Mouse (Mus musculus): ENCODE measurements around the gene Hoxa10. TPM values are rescaled to one million over a fixed set of nuclear protein-coding genes. Genes with fewer than 3 reads are reported as not detected.
A peak's percentile ranks its signal among the peaks of the same experiment; 100 is the strongest.

The Hoxa10 gene
- polyA plus RNA-seq, 1 experiment from 2014 or later, result not detected

- WGBS (ENCODE audit: missing documents), result 42% methylated on average over 13 of the region's 13 CpGs
- Histone ChIP-seq H3K4me3 (ENCODE audit: inconsistent target) (no peak overlapping the region), H3K79me2 (ENCODE audit: inconsistent target) (no peaks in the 10 kb centered on the region), H3K36me3 (ENCODE audit: inconsistent target) (no peaks in the 10 kb centered on the region), H3K27ac (no peak overlapping the region)
Measured at GRCm38 (mm10) chr6:52222729-52223128, 17.9 kb downstream of the Hoxa10 start.

DNA sequence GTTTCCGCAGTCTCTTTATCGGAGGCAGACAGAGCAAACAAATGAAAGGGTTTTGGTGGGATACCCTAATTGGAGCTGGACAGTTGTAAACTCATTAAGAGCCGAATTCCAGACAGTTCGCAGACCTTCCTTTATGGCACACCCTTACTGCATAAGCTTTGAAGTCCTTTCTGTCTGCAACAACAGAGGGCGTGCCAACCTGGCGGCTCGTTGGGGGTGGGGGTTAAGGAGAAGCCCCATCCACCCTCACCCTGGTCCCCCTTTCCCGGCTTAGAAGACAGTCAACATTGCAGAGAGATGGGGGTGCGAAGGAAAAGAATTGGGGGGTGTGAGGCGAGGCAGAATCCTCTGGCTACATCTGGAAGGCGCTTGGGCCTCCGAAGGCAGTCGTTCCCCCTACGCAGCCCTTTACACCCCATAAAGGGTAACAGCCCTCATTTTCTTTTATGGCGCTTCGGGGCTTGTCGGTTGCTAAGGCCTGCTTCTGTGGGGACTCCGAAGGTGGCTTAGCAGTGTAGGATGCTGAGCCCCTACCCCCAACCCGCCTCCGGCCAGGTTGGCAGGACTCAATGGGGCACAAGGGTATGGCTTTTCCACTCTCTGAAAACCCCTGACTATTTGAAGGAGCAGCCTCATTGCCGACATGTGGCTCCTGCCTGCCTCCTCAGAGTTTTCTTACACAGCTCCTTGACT, 18.5 kb downstream of the Hoxa10 start:
- no peak overlapping the region; the same call in 1 of the 2 replicates for H3K4me3 ChIP-seq (ENCODE audit: inconsistent target)
- no peaks in the 10 kb centered on the region for H3K79me2 ChIP-seq (ENCODE audit: inconsistent target)
- H3K36me3 ChIP-seq (ENCODE audit: inconsistent target), result no peaks in the 10 kb centered on the region
- 20% methylated on average over 21 of the region's 21 CpGs for WGBS (ENCODE audit: missing documents)
- no peak overlapping the region for H3K27ac ChIP-seq

GRCm38 (mm10) chr6:52221337-52221992, 19.2 kb downstream of the Hoxa10 start, which contains the start of gene Hoxa7:
Gene Hoxa7 (minus strand): TSS chr6:52221854.
- peak within 1 kb of the TSS; percentile 26 for H3K4me3 ChIP-seq (ENCODE audit: inconsistent target)
- H3K79me2 ChIP-seq (ENCODE audit: inconsistent target), result no peaks in the 10 kb centered on the region
- 1% methylated on average over 46 of the region's 46 CpGs for WGBS (ENCODE audit: missing documents)
- H3K27ac ChIP-seq, result no peak within 1 kb of the TSS
- no peaks in the 10 kb centered on the region for H3K36me3 ChIP-seq (ENCODE audit: inconsistent target)

DNA sequence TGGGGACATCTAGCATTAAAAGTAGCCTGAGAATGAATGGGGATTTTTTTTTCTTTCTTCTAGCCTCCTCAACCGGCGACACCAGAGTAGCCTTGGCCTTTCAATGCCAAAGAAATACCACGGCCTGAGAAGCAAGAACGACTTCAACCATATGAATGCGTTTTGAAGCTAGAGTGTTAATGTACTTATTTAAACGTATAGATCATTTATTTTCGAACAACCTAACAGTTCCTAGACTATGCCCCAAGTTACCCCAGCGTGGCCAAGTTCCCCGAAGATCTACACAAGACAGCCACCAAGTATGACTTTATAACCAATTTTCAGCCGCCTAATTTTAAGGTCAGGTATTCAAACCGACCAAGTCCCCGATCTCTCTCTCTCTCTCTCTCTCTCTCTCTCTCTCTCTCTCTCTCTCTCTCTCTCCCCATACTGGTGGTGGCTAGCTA, 19.8 kb downstream of the Hoxa10 start:
- Histone ChIP-seq H3K36me3 (ENCODE audit: inconsistent target) (no peaks in the 10 kb centered on the region), H3K27ac (no peak overlapping the region), H3K4me3 (ENCODE audit: inconsistent target) (peak overlapping the region; percentile 26; the same call in 1 of the 2 replicates), H3K79me2 (ENCODE audit: inconsistent target) (no peaks in the 10 kb centered on the region)
- WGBS (ENCODE audit: missing documents), result 15% methylated on average over 12 of the region's 12 CpGs

GRCm38 (mm10) chr6:52220003-52220864, 20.4 kb downstream of the Hoxa10 start:
- H3K4me3 ChIP-seq (ENCODE audit: inconsistent target), result no peak overlapping the region
- WGBS (ENCODE audit: missing documents), result 56% methylated on average over 32 of the region's 32 CpGs
- H3K27ac ChIP-seq, result no peak overlapping the region
- H3K79me2 ChIP-seq (ENCODE audit: inconsistent target), result no peaks in the 10 kb centered on the region
- H3K36me3 ChIP-seq (ENCODE audit: inconsistent target), result no peaks in the 10 kb centered on the region

DNA sequence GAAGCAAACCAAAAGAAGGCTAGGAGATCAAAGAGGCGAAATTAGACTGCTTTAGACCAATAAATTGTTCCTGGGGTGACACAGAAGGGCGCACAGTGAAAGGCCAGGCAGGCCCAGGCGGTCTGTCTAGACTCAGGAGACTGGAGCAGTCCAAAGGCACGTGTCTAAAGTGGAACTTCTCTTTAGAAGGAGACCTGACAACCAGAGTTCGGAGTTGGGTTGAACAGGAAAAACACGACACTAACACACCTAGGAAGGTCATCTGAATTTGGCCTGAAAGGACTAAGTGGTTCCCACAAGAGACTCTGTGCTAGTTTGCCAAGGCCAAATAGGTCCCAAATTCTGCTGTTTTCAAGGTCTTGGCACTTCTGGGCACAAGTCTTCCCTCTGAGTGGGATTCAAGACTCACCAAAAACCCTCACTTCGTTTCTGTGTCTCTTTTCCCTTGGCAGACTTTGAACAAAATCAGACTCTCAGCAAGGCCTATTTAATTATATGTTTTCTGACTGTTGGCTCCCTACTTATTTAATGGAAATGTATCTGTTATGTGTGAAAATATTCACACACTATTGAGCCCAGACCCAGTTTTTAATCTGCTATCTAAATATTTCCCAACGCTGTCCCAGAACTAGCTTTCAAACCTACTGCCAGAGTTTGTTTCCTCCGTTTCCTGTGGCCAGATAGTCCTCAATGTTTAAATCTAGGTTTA, 21.3 kb downstream of the Hoxa10 start:
- no peaks in the 10 kb centered on the region for H3K36me3 ChIP-seq (ENCODE audit: inconsistent target)
- no peaks in the 10 kb centered on the region for H3K79me2 ChIP-seq (ENCODE audit: inconsistent target)
- no peak overlapping the region for H3K4me3 ChIP-seq (ENCODE audit: inconsistent target)
- H3K27ac ChIP-seq, result no peak overlapping the region
- WGBS (ENCODE audit: missing documents), result 83% methylated on average over 9 of the region's 9 CpGs

GRCm38 (mm10) chr6:52218643-52219215, 21.9 kb downstream of the Hoxa10 start:
- 49% methylated on average over 14 of the region's 14 CpGs for WGBS (ENCODE audit: missing documents)
- Histone ChIP-seq H3K36me3 (ENCODE audit: inconsistent target) (no peaks in the 10 kb centered on the region), H3K4me3 (ENCODE audit: inconsistent target) (no peak overlapping the region)

DNA sequence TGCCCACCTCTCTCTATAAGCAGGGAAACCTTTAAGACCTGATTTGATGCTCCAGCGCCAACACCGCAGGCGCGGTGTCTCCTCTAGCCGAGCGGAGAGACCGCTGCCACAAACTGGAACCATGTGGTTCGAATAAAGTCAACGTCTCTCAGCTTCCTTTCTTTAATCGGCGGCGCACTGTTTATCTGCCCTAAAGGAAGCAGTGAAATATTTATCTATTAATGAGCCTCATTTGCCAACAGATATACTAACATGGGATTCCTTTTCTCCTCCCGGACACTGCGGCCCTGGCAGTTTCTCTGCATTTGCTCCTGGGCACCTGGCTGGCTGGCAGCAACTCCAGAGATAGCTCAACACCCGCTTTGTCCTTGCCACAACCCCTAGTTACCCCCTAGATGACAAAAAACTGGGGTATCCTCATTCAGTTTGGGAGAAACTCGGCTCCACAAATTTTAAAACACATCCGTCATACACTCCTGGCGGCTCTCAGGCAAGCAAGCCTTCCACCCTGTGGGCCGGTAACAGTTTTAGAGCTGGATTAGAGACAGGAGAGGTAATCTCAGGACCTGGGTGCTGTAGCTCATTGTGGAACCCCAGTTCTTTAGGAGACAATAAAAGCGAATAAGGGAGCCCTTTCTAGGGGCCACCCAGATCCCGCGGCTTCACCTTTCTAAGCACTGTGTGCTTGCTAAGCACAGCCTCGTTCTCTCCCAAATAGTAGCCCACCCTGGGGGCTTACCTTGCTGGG, 22.6 kb downstream of the Hoxa10 start:
- Histone ChIP-seq H3K36me3 (ENCODE audit: inconsistent target) (no peaks in the 10 kb centered on the region), H3K4me3 (ENCODE audit: inconsistent target) (no peak overlapping the region), H3K79me2 (ENCODE audit: inconsistent target) (no peaks in the 10 kb centered on the region), H3K27ac (no peak overlapping the region)
- 17% methylated on average over 23 of the region's 23 CpGs for WGBS (ENCODE audit: missing documents)

More at GRCm38 (mm10) chr6:52218643-52219215, 21.9 kb downstream of the Hoxa10 start:
- H3K27ac ChIP-seq, result no peak overlapping the region
- no peaks in the 10 kb centered on the region for H3K79me2 ChIP-seq (ENCODE audit: inconsistent target)

- under 1% methylated on average over 23 of the region's 25 CpGs for WGBS (ENCODE audit: missing documents)
- no peaks in the 10 kb centered on the region for H3K79me2 ChIP-seq (ENCODE audit: inconsistent target)
- H3K27ac ChIP-seq, result no peak overlapping the region
- no peaks in the 10 kb centered on the region for H3K36me3 ChIP-seq (ENCODE audit: inconsistent target)
- peak overlapping the region; percentile 15; the same call in 1 of the 2 replicates for H3K4me3 ChIP-seq (ENCODE audit: inconsistent target)
Measured at GRCm38 (mm10) chr6:52217459-52217768, 23.2 kb downstream of the Hoxa10 start.

GRCm38 (mm10) chr6:52216691-52217458, 23.8 kb downstream of the Hoxa10 start:
- Histone ChIP-seq H3K4me3 (ENCODE audit: inconsistent target) (peak overlapping the region; percentile 15; the same call in 1 of the 2 replicates), H3K27ac (no peak overlapping the region), H3K36me3 (ENCODE audit: inconsistent target) (no peaks in the 10 kb centered on the region), H3K79me2 (ENCODE audit: inconsistent target) (no peaks in the 10 kb centered on the region)
- 2% methylated on average over 60 of the region's 60 CpGs for WGBS (ENCODE audit: missing documents)

GRCm38 (mm10) chr6:52215771-52216535, 24.7 kb downstream of the Hoxa10 start:
- Histone ChIP-seq H3K27ac (no peak overlapping the region), H3K36me3 (ENCODE audit: inconsistent target) (no peaks in the 10 kb centered on the region), H3K79me2 (ENCODE audit: inconsistent target) (no peaks in the 10 kb centered on the region), H3K4me3 (ENCODE audit: inconsistent target) (no peak overlapping the region)
- WGBS (ENCODE audit: missing documents), result 14% methylated on average over 30 of the region's 30 CpGs

GRCm38 (mm10) chr6:52215070-52215469, 25.6 kb downstream of the Hoxa10 start:
- no peak overlapping the region for H3K27ac ChIP-seq
- H3K36me3 ChIP-seq (ENCODE audit: inconsistent target), result no peaks in the 10 kb centered on the region
- no peaks in the 10 kb centered on the region for H3K79me2 ChIP-seq (ENCODE audit: inconsistent target)
- H3K4me3 ChIP-seq (ENCODE audit: inconsistent target), result no peak overlapping the region
- WGBS (ENCODE audit: missing documents), result 91% methylated on average over 3 of the region's 3 CpGs

Data from macrophage (primary cell).